Mouse (Mus musculus): ENCODE data around the gene Disp3. TPM values are rescaled to one million over a fixed set of nuclear protein-coding genes. Genes with fewer than 3 reads are reported as not detected.

Disp3 gene
- polyA plus RNA-seq, 1 experiment from 2014 or later = 11.6 TPM

GRCm38 (mm10) chr4:148215264-148215900, 72.4 kb downstream of the Disp3 start:
- no peak overlapping the region for H3K27ac ChIP-seq (ENCODE audit: low read depth, low read length)
- no peaks in the 10 kb centered on the region for H3K36me3 ChIP-seq (ENCODE audit: control insufficient read depth, insufficient read depth, low read length)

GRCm38 (mm10) chr4:148214460-148215136, 73.2 kb downstream of the Disp3 start:
- H3K9me3 ChIP-seq (ENCODE audit: control insufficient read depth, low read length) = no peaks in the 10 kb centered on the region
- no peak overlapping the region for H3K4me3 ChIP-seq (ENCODE audit: low read length)
- no peak overlapping the region for H3K9ac ChIP-seq (ENCODE audit: low read depth, low read length)
- WGBS = 47% methylated on average over 5 of the region's 5 CpGs
- no peaks in the 10 kb centered on the region for H3K27me3 ChIP-seq (replicated peaks; ENCODE audit: control insufficient read depth, insufficient read depth, low read length)
- H3K4me2 ChIP-seq (ENCODE audit: low read length) = no peak overlapping the region
- H3K4me1 ChIP-seq (ENCODE audit: control insufficient read depth, insufficient read depth, low read depth, low read length) = peaks cover 12% of the 10 kb centered on the region
- no peak overlapping the region for H3K27ac ChIP-seq (ENCODE audit: low read depth, low read length)
- ATAC-seq = no peak; the same call in 1 of the 2 replicates
- no peaks in the 10 kb centered on the region for H3K36me3 ChIP-seq (ENCODE audit: control insufficient read depth, insufficient read depth, low read length)

More at GRCm38 (mm10) chr4:148215264-148215900, 72.4 kb downstream of the Disp3 start:
- Histone ChIP-seq H3K27me3 (replicated peaks; ENCODE audit: control insufficient read depth, insufficient read depth, low read length) (no peaks in the 10 kb centered on the region), H3K9me3 (ENCODE audit: control insufficient read depth, low read length) (no peaks in the 10 kb centered on the region), H3K4me1 (ENCODE audit: control insufficient read depth, insufficient read depth, low read depth, low read length) (peaks cover 12% of the 10 kb centered on the region), H3K9ac (ENCODE audit: low read depth, low read length) (no peak overlapping the region), H3K4me2 (ENCODE audit: low read length) (no peak overlapping the region), H3K4me3 (ENCODE audit: low read length) (no peak overlapping the region)
- WGBS = 41% methylated on average over 11 of the region's 11 CpGs
- no peak for ATAC-seq

- Histone ChIP-seq H3K4me2 (ENCODE audit: low read length) (no peak overlapping the region), H3K27ac (ENCODE audit: low read depth, low read length) (no peak overlapping the region), H3K9me3 (ENCODE audit: control insufficient read depth, low read length) (no peaks in the 10 kb centered on the region), H3K36me3 (ENCODE audit: control insufficient read depth, insufficient read depth, low read length) (no peaks in the 10 kb centered on the region), H3K9ac (ENCODE audit: low read depth, low read length) (no peak overlapping the region), H3K27me3 (replicated peaks; ENCODE audit: control insufficient read depth, insufficient read depth, low read length) (no peaks in the 10 kb centered on the region), H3K4me3 (ENCODE audit: low read length) (no peak overlapping the region), H3K4me1 (ENCODE audit: control insufficient read depth, insufficient read depth, low read depth, low read length) (no peaks in the 10 kb centered on the region)
- ATAC-seq = peak; percentile 61; the same call in 1 of the 2 replicates
- 39% methylated on average over 6 of the region's 6 CpGs for WGBS
These were observed 82.9 kb downstream of the Disp3 start for GRCm38 (mm10) chr4:148204873-148205232.

DNA sequence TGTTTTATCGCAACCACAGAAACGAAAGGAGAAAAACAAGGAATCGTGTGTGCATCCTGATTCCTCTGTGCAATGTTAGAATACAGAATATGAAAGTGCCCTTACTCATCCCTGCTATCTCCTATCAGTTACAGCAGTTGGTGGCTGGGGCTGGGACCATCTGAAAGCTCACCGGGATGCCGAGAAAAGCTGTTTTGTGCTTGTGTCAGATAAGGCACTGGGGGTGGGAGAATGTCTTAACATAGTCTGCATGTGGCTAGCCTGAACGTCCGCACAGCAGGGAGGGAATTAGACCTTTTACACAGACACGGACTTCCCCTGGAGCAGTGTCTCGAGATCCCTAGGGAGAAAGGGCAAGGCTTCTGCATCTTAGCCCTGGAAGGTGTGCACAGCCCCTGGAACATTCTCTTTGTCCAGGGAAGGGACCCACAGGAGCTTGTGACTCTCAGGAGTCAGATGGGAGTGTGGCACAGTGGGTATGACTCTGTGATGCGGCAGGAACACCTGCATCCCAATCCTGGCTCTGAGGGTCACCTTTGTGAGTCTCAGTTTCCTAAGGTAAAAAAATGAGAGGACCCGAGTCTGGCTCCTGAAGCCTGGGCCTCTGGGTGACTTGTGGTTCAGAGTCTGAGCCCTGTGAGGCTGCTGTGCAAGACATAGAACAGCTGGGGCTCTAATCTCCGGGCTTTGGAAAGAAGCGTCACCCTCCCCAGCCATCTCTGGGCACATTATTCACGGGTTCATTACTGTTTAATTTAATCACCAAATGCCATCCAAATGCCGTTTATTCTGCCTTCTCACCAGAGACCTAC, 83.5 kb downstream of the Disp3 start:
- no peak for ATAC-seq
- Histone ChIP-seq H3K4me1 (ENCODE audit: control insufficient read depth, insufficient read depth, low read depth, low read length) (no peaks in the 10 kb centered on the region), H3K27me3 (replicated peaks; ENCODE audit: control insufficient read depth, insufficient read depth, low read length) (no peaks in the 10 kb centered on the region), H3K4me2 (ENCODE audit: low read length) (no peak overlapping the region), H3K36me3 (ENCODE audit: control insufficient read depth, insufficient read depth, low read length) (no peaks in the 10 kb centered on the region), H3K4me3 (ENCODE audit: low read length) (no peak overlapping the region), H3K9me3 (ENCODE audit: control insufficient read depth, low read length) (no peaks in the 10 kb centered on the region), H3K9ac (ENCODE audit: low read depth, low read length) (no peak overlapping the region), H3K27ac (ENCODE audit: low read depth, low read length) (no peak overlapping the region)
- WGBS = 51% methylated on average over 15 of the region's 15 CpGs

DNA sequence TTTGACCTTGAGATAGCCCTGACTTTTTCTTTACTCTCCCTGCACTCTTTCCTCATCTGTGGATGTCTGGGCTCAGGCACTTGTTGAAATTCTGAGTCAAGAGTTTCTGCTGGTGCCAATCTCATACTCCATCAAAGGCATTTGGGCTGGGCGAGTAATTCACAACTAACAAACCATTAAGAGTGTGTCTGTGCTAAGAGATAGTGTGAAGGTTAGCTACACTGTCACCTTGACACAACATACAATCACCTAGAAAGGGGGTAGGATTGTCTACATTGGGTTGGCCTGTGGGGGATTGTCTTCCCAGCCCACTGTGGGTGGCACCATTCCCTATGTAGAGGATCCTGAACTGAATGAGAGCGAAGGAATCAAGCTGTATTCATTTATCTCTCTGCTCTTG, 84.2 kb downstream of the Disp3 start:
- no peak overlapping the region for H3K4me3 ChIP-seq (ENCODE audit: low read length)
- H3K9ac ChIP-seq (ENCODE audit: low read depth, low read length) = no peak overlapping the region
- H3K27me3 ChIP-seq (replicated peaks; ENCODE audit: control insufficient read depth, insufficient read depth, low read length) = no peaks in the 10 kb centered on the region
- no peak overlapping the region for H3K4me2 ChIP-seq (ENCODE audit: low read length)
- no peaks in the 10 kb centered on the region for H3K9me3 ChIP-seq (ENCODE audit: control insufficient read depth, low read length)
- WGBS = 76% methylated on average over 2 of the region's 2 CpGs
- ATAC-seq = no peak
- no peaks in the 10 kb centered on the region for H3K36me3 ChIP-seq (ENCODE audit: control insufficient read depth, insufficient read depth, low read length)
- H3K4me1 ChIP-seq (ENCODE audit: control insufficient read depth, insufficient read depth, low read depth, low read length) = 0 out of 2 replicates have a peak, but pooled peaks cover 1% of the 10 kb centered on the region
- no peak overlapping the region for H3K27ac ChIP-seq (ENCODE audit: low read depth, low read length)

DNA sequence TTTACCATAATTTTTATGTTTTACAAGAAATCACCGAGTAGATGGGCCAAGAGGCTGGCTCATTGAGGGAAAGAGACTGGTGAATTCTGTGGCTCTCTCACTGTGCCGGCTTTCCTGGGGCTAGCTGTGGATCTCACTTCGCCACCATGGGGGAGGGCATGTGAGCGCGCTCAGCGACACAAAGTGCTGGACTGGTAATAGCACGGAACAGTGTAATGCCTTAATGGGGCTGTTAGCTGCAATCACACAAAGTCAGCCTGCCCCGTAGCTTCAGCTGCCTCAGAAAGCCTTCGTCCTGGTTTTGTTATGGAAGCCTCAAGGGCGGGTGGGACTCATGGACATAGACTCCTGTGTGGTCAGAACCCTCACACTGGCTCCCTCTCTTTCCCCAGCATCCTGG, 89.0 kb downstream of the Disp3 start:
- no peak overlapping the region for H3K4me2 ChIP-seq (ENCODE audit: low read length)
- 31% methylated on average over 10 of the region's 10 CpGs for WGBS

GRCm38 (mm10) chr4:148194400-148194799, 93.4 kb downstream of the Disp3 start:
- Histone ChIP-seq H3K4me1 (ENCODE audit: control insufficient read depth, insufficient read depth, low read depth, low read length) (peaks cover 7% of the 10 kb centered on the region; the same call in 1 of the 2 replicates), H3K4me2 (ENCODE audit: low read length) (no peak overlapping the region), H3K9me3 (ENCODE audit: control insufficient read depth, low read length) (no peaks in the 10 kb centered on the region), H3K4me3 (ENCODE audit: low read length) (no peak overlapping the region), H3K36me3 (ENCODE audit: control insufficient read depth, insufficient read depth, low read length) (no peaks in the 10 kb centered on the region), H3K9ac (ENCODE audit: low read depth, low read length) (no peak overlapping the region), H3K27me3 (replicated peaks; ENCODE audit: control insufficient read depth, insufficient read depth, low read length) (no peaks in the 10 kb centered on the region), H3K27ac (ENCODE audit: low read depth, low read length) (no peak overlapping the region)
- no peak for ATAC-seq

More for the DNA sequence above, 89.0 kb downstream of the Disp3 start:
- no peaks in the 10 kb centered on the region for H3K36me3 ChIP-seq (ENCODE audit: control insufficient read depth, insufficient read depth, low read length)
- 0 out of 2 replicates have a peak, but pooled peaks cover 3% of the 10 kb centered on the region for H3K4me1 ChIP-seq (ENCODE audit: control insufficient read depth, insufficient read depth, low read depth, low read length)
- no peaks in the 10 kb centered on the region for H3K27me3 ChIP-seq (replicated peaks; ENCODE audit: control insufficient read depth, insufficient read depth, low read length)
- no peak overlapping the region for H3K9ac ChIP-seq (ENCODE audit: low read depth, low read length)
- no peak overlapping the region for H3K4me3 ChIP-seq (ENCODE audit: low read length)
- no peaks in the 10 kb centered on the region for H3K9me3 ChIP-seq (ENCODE audit: control insufficient read depth, low read length)
- ATAC-seq = no peak
- no peak overlapping the region for H3K27ac ChIP-seq (ENCODE audit: low read depth, low read length)

DNA sequence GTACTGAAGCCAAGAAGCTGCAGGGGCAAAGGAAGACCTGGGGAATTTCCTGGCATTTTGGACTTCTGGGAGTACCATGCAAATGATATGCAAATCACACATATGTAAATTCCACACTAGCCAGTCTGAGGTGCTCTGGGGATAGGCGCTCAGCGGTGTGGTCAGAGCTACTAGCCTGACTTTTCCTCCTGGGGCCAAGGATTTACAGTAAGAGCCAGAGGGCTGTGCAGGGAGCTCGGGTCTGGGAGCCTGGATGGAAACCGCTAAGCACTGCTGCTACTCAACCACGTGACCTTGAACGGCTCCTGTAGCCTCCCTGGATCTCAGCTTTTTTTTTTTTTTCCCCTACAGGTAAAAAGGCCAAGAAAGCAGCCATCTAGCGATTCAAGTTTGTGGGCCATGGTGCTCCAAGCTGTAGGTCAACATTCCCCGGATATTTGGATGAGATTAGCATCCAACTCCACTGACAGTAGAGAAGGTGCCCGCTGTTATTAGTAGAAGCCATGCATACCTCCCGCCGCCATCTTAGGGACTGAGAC, 95.0 kb downstream of the Disp3 start:
- Histone ChIP-seq H3K4me1 (ENCODE audit: control insufficient read depth, insufficient read depth, low read depth, low read length) (peaks cover 4% of the 10 kb centered on the region; the same call in 1 of the 2 replicates), H3K27ac (ENCODE audit: low read depth, low read length) (no peak overlapping the region), H3K4me2 (ENCODE audit: low read length) (no peak overlapping the region), H3K9ac (ENCODE audit: low read depth, low read length) (no peak overlapping the region), H3K27me3 (replicated peaks; ENCODE audit: control insufficient read depth, insufficient read depth, low read length) (no peaks in the 10 kb centered on the region), H3K9me3 (ENCODE audit: control insufficient read depth, low read length) (no peaks in the 10 kb centered on the region), H3K36me3 (ENCODE audit: control insufficient read depth, insufficient read depth, low read length) (no peaks in the 10 kb centered on the region), H3K4me3 (ENCODE audit: low read length) (no peak overlapping the region)
- no peak for ATAC-seq
- WGBS = 33% methylated on average over 11 of the region's 11 CpGs
